Mouse (Mus musculus): ENCODE measurements at regions not wholly inside any gene's neighbourhood (a gene's known extent, or its start where the extent isn't known, plus 50 kb on each side); places are given as distances from the start of the nearest gene placed in this dataset.
A peak's percentile ranks its signal among the peaks of the same experiment; 100 is the strongest.

DNA sequence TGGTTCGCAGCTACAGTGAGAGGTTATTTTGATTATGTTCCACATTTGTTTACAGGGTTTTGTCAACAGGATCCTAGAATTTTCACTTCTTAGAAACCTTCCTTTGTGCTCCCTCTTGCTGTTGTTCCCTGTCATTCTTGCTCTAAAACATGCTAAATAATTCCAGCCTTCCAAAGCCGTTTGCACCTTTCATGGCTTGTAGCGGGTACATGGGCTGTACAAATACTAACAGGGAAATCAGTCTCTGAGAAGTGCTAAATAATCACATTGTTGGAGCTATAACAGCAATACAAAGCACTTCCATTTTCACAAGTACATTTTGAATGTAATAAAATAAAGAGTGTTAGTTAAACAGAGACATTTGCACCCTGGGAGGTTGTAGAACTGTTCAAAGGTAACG, 268.8 kb upstream of the Acvr2a start:
- Histone ChIP-seq H3K9me3 (ENCODE audit: control insufficient read depth, low read length) (no peaks in the 10 kb centered on the region), H3K4me3 (ENCODE audit: low read depth, low read length) (no peak overlapping the region), H3K4me1 (replicated peaks; ENCODE audit: control insufficient read depth, insufficient read depth, low read length) (no peaks in the 10 kb centered on the region), H3K9ac (ENCODE audit: low read length) (no peak overlapping the region), H3K27me3 (replicated peaks; ENCODE audit: control insufficient read depth, insufficient read depth, low read length) (no peaks in the 10 kb centered on the region), H3K36me3 (ENCODE audit: control insufficient read depth, insufficient read depth, low read length) (no peaks in the 10 kb centered on the region), H3K4me2 (ENCODE audit: low read length) (no peak overlapping the region), H3K27ac (ENCODE audit: low read depth) (no peak overlapping the region)
- no peak for ATAC-seq (replicated peaks; ENCODE audit: low FRiP score, low TSS enrichment, low read depth)
- WGBS, result 79% methylated on average over 4 of the region's 4 CpGs
- DNase-seq (ENCODE audit: low spot score), result no peak

DNA sequence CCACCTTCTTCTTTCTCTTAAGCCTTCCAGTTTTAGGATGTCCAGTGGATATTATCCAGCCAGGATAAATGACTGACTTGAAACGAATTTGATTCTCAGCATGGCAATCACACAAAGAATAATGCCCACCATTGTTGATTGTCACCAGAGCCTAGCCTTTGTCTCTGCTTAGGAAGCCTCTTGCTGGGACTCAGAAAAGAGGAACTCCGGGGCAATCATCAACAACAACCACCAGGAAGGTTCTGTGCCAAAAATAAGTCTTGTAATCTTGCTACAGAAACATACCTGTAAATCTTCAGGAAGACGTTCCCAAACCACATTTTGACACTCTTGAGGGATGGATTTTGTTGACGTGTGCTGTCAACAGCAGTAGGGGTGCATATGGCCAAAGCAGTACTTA, 268.2 kb upstream of the Acvr2a start:
- Histone ChIP-seq H3K4me2 (ENCODE audit: low read length) (no peak overlapping the region), H3K36me3 (ENCODE audit: control insufficient read depth, insufficient read depth, low read length) (no peaks in the 10 kb centered on the region), H3K9me3 (ENCODE audit: control insufficient read depth, low read length) (no peaks in the 10 kb centered on the region), H3K27me3 (replicated peaks; ENCODE audit: control insufficient read depth, insufficient read depth, low read length) (no peaks in the 10 kb centered on the region), H3K27ac (ENCODE audit: low read depth) (no peak overlapping the region), H3K4me3 (ENCODE audit: low read depth, low read length) (no peak overlapping the region), H3K4me1 (replicated peaks; ENCODE audit: control insufficient read depth, insufficient read depth, low read length) (no peaks in the 10 kb centered on the region), H3K9ac (ENCODE audit: low read length) (no peak overlapping the region)
- no peak for DNase-seq (ENCODE audit: low spot score)
- no peak for ATAC-seq (replicated peaks; ENCODE audit: low FRiP score, low TSS enrichment, low read depth)
- 79% methylated on average over 4 of the region's 4 CpGs for WGBS

DNA sequence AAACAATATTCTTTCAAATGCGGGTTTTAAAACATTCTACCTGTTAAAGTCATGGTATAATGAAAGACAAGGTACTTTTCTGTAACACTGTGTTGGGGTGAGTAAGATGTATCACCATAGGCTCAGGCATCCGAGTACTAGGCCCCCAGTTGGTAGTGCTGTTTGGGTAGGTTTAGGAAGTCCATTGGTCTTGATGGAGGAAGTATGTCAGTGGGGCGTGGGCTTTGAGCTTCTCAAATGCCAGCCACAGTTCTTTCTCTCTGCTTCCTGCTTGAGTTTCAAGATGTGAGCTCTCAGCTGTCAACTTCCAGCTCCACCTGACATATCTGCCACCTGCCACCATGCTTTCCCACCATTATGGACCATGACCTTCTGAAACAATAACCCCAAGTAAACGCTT, 267.7 kb upstream of the Acvr2a start:
- ATAC-seq (replicated peaks; ENCODE audit: low FRiP score, low TSS enrichment, low read depth), result no peak
- Histone ChIP-seq H3K27me3 (replicated peaks; ENCODE audit: control insufficient read depth, insufficient read depth, low read length) (no peaks in the 10 kb centered on the region), H3K4me1 (replicated peaks; ENCODE audit: control insufficient read depth, insufficient read depth, low read length) (no peaks in the 10 kb centered on the region), H3K9me3 (ENCODE audit: control insufficient read depth, low read length) (no peaks in the 10 kb centered on the region), H3K4me3 (ENCODE audit: low read depth, low read length) (no peak overlapping the region), H3K9ac (ENCODE audit: low read length) (no peak overlapping the region), H3K4me2 (ENCODE audit: low read length) (no peak overlapping the region), H3K27ac (ENCODE audit: low read depth) (no peak overlapping the region), H3K36me3 (ENCODE audit: control insufficient read depth, insufficient read depth, low read length) (no peaks in the 10 kb centered on the region)
- DNase-seq (ENCODE audit: low spot score), result no peak
- 82% methylated on average over 4 of the region's 4 CpGs for WGBS

DNA sequence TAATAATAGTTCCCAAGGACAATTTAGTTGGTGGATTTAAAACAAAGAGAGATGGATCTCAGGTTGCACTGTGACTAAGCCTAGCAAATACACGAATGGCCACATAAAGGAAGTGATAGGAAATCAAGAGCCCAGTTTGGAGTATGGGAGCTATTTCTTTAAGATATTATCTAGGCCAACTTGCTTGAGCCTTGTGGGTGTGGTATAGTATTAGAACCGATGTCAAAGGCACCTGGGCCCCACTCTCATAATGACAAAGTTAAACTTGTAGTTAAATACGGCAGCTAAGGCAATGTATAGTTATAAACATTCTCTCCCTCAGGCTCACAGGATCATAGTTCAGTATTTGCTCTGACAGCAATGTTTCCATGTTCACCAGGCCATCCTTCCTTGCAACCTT, 257.3 kb upstream of the Acvr2a start:
- no peaks in the 10 kb centered on the region for H3K27me3 ChIP-seq (replicated peaks; ENCODE audit: control insufficient read depth, insufficient read depth, low read length)
- no peak overlapping the region for H3K9ac ChIP-seq (ENCODE audit: low read length)
- 53% methylated on average over 3 of the region's 3 CpGs for WGBS
- no peaks in the 10 kb centered on the region for H3K36me3 ChIP-seq (ENCODE audit: control insufficient read depth, insufficient read depth, low read length)
- ATAC-seq (replicated peaks; ENCODE audit: low FRiP score, low TSS enrichment, low read depth), result no peak
- no peak overlapping the region for H3K27ac ChIP-seq (ENCODE audit: low read depth)
- H3K9me3 ChIP-seq (ENCODE audit: control insufficient read depth, low read length), result no peaks in the 10 kb centered on the region
- DNase-seq (ENCODE audit: low spot score), result no peak
- no peak overlapping the region for H3K4me3 ChIP-seq (ENCODE audit: low read depth, low read length)
- 0 out of 2 replicates have a peak, but pooled peaks cover 3% of the 10 kb centered on the region for H3K4me1 ChIP-seq (replicated peaks; ENCODE audit: control insufficient read depth, insufficient read depth, low read length)
- H3K4me2 ChIP-seq (ENCODE audit: low read length), result no peak overlapping the region

DNA sequence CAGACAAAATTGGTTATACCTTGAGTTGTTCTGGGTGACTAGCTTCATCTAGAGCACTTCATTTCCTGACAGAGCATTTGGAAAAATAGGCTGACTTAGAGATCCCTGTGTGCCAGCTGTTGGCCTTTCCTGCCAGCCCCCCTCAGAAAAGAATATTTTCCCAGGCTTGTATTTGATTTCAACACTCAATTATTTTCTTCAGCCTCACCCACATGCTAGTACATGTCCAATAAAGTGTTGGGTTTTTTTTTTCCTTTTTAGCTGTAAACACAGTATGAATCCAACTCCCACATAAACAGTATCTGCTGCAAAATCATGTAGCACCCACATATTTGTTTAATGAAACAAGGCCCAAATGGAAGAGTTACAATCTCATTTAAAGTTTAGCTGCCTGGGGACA, 256.8 kb upstream of the Acvr2a start:
- H3K27me3 ChIP-seq (replicated peaks; ENCODE audit: control insufficient read depth, insufficient read depth, low read length), result no peaks in the 10 kb centered on the region
- ATAC-seq (replicated peaks; ENCODE audit: low FRiP score, low TSS enrichment, low read depth) (no peak), DNase-seq (ENCODE audit: low spot score) (no peak)
- H3K4me1 ChIP-seq (replicated peaks; ENCODE audit: control insufficient read depth, insufficient read depth, low read length), result 0 out of 2 replicates have a peak, but pooled peaks cover 5% of the 10 kb centered on the region
- H3K9me3 ChIP-seq (ENCODE audit: control insufficient read depth, low read length), result no peaks in the 10 kb centered on the region
- no peaks in the 10 kb centered on the region for H3K36me3 ChIP-seq (ENCODE audit: control insufficient read depth, insufficient read depth, low read length)
- H3K9ac ChIP-seq (ENCODE audit: low read length), result no peak overlapping the region
- H3K4me3 ChIP-seq (ENCODE audit: low read depth, low read length), result no peak overlapping the region
- no peak overlapping the region for H3K4me2 ChIP-seq (ENCODE audit: low read length)
- H3K27ac ChIP-seq (ENCODE audit: low read depth), result no peak overlapping the region

DNA sequence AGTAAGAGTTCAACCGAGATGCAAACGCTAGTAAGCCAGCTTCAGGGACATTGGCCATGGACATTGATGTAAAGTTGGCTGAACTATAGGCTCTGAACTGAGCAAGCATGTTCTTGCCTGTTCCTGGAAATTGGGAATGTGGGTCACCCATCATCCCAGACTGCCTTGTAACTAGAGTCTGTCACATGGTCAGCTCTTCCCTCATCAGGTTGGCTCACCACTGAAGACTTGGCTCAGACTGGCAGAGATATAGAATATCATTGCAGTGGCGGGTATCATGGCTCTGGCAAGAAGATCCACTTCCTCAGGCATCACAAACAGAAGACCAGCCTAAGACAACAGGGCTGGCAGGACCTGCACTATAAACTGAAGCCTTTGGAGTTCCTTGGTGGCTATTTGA, 255.3 kb upstream of the Acvr2a start:
- H3K9me3 ChIP-seq (ENCODE audit: control insufficient read depth, low read length), result no peaks in the 10 kb centered on the region
- no peaks in the 10 kb centered on the region for H3K36me3 ChIP-seq (ENCODE audit: control insufficient read depth, insufficient read depth, low read length)
- no peak overlapping the region for H3K4me3 ChIP-seq (ENCODE audit: low read depth, low read length)
- no peak overlapping the region for H3K27ac ChIP-seq (ENCODE audit: low read depth)
- no peak for ATAC-seq (replicated peaks; ENCODE audit: low FRiP score, low TSS enrichment, low read depth)
- no peak overlapping the region for H3K4me2 ChIP-seq (ENCODE audit: low read length)
- WGBS, result 93% methylated on average over 3 of the region's 3 CpGs
- H3K27me3 ChIP-seq (replicated peaks; ENCODE audit: control insufficient read depth, insufficient read depth, low read length), result no peaks in the 10 kb centered on the region
- DNase-seq (ENCODE audit: low spot score), result no peak
- H3K4me1 ChIP-seq (replicated peaks; ENCODE audit: control insufficient read depth, insufficient read depth, low read length), result 0 out of 2 replicates have a peak, but pooled peaks cover 5% of the 10 kb centered on the region
- H3K9ac ChIP-seq (ENCODE audit: low read length), result no peak overlapping the region

DNA sequence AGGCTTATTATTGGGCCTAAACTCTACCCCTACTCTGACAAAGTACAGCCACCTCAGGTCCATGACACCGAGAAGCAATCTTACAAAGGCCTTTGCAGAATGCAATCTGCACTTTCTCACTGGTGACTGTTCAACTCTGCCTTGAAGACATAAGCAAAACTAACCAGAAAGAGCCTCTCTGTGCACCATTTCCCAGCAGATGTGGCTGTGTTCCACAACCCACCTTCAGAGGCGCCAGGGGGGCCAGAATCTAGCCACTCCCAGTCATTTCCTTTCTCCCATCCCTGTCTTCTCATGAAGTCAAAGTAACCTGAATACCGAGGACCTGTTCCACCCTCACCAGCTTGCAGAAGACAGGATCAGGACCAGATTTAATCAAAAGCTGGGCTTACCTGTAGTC, 250.3 kb upstream of the Acvr2a start:
- Histone ChIP-seq H3K27me3 (replicated peaks; ENCODE audit: control insufficient read depth, insufficient read depth, low read length) (no peaks in the 10 kb centered on the region), H3K9me3 (ENCODE audit: control insufficient read depth, low read length) (no peaks in the 10 kb centered on the region)
- 38% methylated on average over 3 of the region's 3 CpGs for WGBS

DNA sequence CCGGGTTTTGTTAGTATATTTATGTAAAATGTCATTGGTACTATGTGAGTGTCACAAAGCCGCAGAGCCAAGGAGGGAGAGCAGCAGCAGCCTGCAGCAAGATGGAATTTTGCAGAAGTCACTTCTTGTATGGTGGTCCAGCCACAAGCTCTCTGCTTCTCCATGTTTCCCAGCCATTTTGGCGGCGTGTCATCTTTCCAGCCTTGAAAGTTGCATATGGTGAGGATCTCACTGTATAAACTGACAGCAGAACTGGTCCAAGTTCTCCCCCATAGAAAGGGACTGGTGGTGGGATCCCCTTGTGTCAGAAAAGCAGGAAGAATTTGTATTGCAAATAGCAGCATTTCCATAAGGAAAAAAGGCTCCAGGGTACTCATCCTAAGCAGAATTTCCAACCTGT, 249.7 kb upstream of the Acvr2a start:
- H3K9ac ChIP-seq (ENCODE audit: low read length), result no peak overlapping the region
- no peak overlapping the region for H3K4me2 ChIP-seq (ENCODE audit: low read length)
- peaks cover 8% of the 10 kb centered on the region; the same call in 1 of the 2 replicates for H3K4me1 ChIP-seq (replicated peaks; ENCODE audit: control insufficient read depth, insufficient read depth, low read length)
- H3K4me3 ChIP-seq (ENCODE audit: low read depth, low read length), result no peak overlapping the region
- no peaks in the 10 kb centered on the region for H3K9me3 ChIP-seq (ENCODE audit: control insufficient read depth, low read length)
- H3K36me3 ChIP-seq (ENCODE audit: control insufficient read depth, insufficient read depth, low read length), result no peaks in the 10 kb centered on the region
- DNase-seq (ENCODE audit: low spot score) (no peak), ATAC-seq (replicated peaks; ENCODE audit: low FRiP score, low TSS enrichment, low read depth) (no peak)
- H3K27me3 ChIP-seq (replicated peaks; ENCODE audit: control insufficient read depth, insufficient read depth, low read length), result no peaks in the 10 kb centered on the region
- WGBS, result 60% methylated on average over 4 of the region's 4 CpGs
- peak overlapping the region; percentile 44; the same call in 1 of the 2 replicates for H3K27ac ChIP-seq (ENCODE audit: low read depth)

More for the DNA sequence above, 250.3 kb upstream of the Acvr2a start:
- peaks cover 6% of the 10 kb centered on the region; the same call in 1 of the 2 replicates for H3K4me1 ChIP-seq (replicated peaks; ENCODE audit: control insufficient read depth, insufficient read depth, low read length)
- 0 out of 2 replicates have a peak, but pooled peaks have one; percentile 50 for ATAC-seq (replicated peaks; ENCODE audit: low FRiP score, low TSS enrichment, low read depth)
- no peak overlapping the region for H3K4me2 ChIP-seq (ENCODE audit: low read length)
- H3K36me3 ChIP-seq (ENCODE audit: control insufficient read depth, insufficient read depth, low read length), result no peaks in the 10 kb centered on the region
- H3K27ac ChIP-seq (ENCODE audit: low read depth), result peak overlapping the region; percentile 44; the same call in 1 of the 2 replicates
- H3K9ac ChIP-seq (ENCODE audit: low read length), result no peak overlapping the region
- no peak overlapping the region for H3K4me3 ChIP-seq (ENCODE audit: low read depth, low read length)
- DNase-seq (ENCODE audit: low spot score), result no peak

DNA sequence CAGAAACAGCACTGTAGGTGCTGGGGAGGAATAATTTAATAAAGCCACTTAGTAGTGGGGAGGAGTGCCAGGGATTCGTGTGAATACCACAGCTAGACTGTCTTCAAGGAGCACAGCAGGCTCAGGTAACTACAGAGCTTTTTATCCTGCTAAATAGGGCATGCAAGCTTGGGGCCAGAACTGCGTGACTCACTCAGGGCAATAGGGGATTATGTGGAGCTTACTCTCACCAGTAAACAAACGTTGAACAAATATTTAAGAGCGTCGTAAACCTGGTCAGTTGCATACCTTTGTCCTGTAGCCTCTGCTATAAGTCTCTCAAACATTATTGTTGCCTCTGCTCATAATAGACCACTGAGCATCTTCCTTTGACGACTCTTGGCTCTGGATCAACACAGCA, 246.0 kb upstream of the Acvr2a start:
- H3K4me2 ChIP-seq (ENCODE audit: low read length), result no peak overlapping the region
- WGBS, result 33% methylated on average over 6 of the region's 6 CpGs
- H3K4me3 ChIP-seq (ENCODE audit: low read depth, low read length), result no peak overlapping the region
- no peak overlapping the region for H3K27ac ChIP-seq (ENCODE audit: low read depth)
- no peak overlapping the region for H3K9ac ChIP-seq (ENCODE audit: low read length)
- no peaks in the 10 kb centered on the region for H3K36me3 ChIP-seq (ENCODE audit: control insufficient read depth, insufficient read depth, low read length)
- ATAC-seq (replicated peaks; ENCODE audit: low FRiP score, low TSS enrichment, low read depth) (no peak; the same call in 1 of the 2 replicates), DNase-seq (ENCODE audit: low spot score) (no peak)
- peaks cover 6% of the 10 kb centered on the region; the same call in 1 of the 2 replicates for H3K4me1 ChIP-seq (replicated peaks; ENCODE audit: control insufficient read depth, insufficient read depth, low read length)
- H3K9me3 ChIP-seq (ENCODE audit: control insufficient read depth, low read length), result no peaks in the 10 kb centered on the region
- no peaks in the 10 kb centered on the region for H3K27me3 ChIP-seq (replicated peaks; ENCODE audit: control insufficient read depth, insufficient read depth, low read length)

Data from intestine, embryonic 14.5 days (tissue).